Mouse (Mus musculus): ENCODE measurements around the gene Plch2.

- TF ChIP-seq CTCF (IDR thresholded peaks at IDR 0.05; ENCODE audit: borderline replicate concordance, insufficient read depth, low read length) = no peak
- no peak for TF ChIP-seq POLR2A (IDR thresholded peaks at IDR 0.05; ENCODE audit: low read depth, low read length)
These were observed at the start of gene Plch2 for GRCm38 (mm10) chr4:155056724-155057123.

All from embryonic fibroblast, embryonic 13.5 days (primary cell).